Mouse (Mus musculus) neural tube, postnatal 0 days (tissue): ENCODE data around the gene Iqcd. TPM values are rescaled to one million over a fixed set of nuclear protein-coding genes. Genes with fewer than 3 reads are reported as not detected.

Experiments
- polyA plus RNA-seq: library from polyadenylated mRNA; unstranded; fragments of >200 nt; fragmentation: Nextera tagmentation; extraction: Ambion mirVana; gene quantifications from 2 replicates; pipeline ENCODE4 v1.2.1, GENCODE M21; 2015

Iqcd gene
- polyA plus RNA-seq = 1.1 and 1.2 TPM in 2 replicates

GRCm38 (mm10) chr5:120588569-120589094 is at the start of gene Iqcd, which contains the start of gene Tpcn1:
Gene Iqcd, plus strand, starts transcription at chr5:120589016.
Gene Tpcn1, minus strand, starts transcription at chr5:120588673.

GRCm38 (mm10) chr5:120612442-120612821 is 23.6 kb downstream of the Iqcd start, which contains the start of the genes Rita1 and Ddx54:
Gene Rita1, minus strand, starts transcription at chr5:120612589.
Gene Ddx54, plus strand, starts transcription at chr5:120612739.

GRCm38 (mm10) chr5:120634131-120634530 is 45.3 kb downstream of the Iqcd start, which contains the start of gene Cfap73:
Gene Cfap73, minus strand, starts transcription at chr5:120634235.

GRCm38 (mm10) chr5:120648569-120649373 is 60.0 kb downstream of the Iqcd start, which contains the start of gene Rasal1:
Gene Rasal1, plus strand, starts transcription at chr5:120648812.

Other genes starting within 250 kb of the Iqcd start
- 14.8 and 15.4 TPM in 2 replicates for gene Lhx5, start 157.3 kb upstream of the Iqcd start, polyA plus RNA-seq
- gene Sdsl, start 116.2 kb upstream of the Iqcd start, polyA plus RNA-seq = 8.5 and 10.7 TPM in 2 replicates
- 1.2 and 1.4 TPM in 2 replicates for gene Sds, start 112.5 kb upstream of the Iqcd start, polyA plus RNA-seq
- gene Plbd2, start 85.4 kb upstream of the Iqcd start, polyA plus RNA-seq = 64.6 and 67.7 TPM in 2 replicates
- 3.4 and 3.6 TPM in 2 replicates for gene Slc8b1, start 77.8 kb upstream of the Iqcd start, polyA plus RNA-seq
- 21.8 and 23.6 TPM in 2 replicates for gene Tpcn1, start 343 bp upstream of the Iqcd start, polyA plus RNA-seq
- gene Rita1, start 23.6 kb downstream of the Iqcd start, polyA plus RNA-seq = 34.9 and 36.0 TPM in 2 replicates
- gene Ddx54, start 23.7 kb downstream of the Iqcd start, polyA plus RNA-seq = 26.9 and 28.1 TPM in 2 replicates
- 1.0 and 1.2 TPM in 2 replicates for gene Cfap73, start 45.2 kb downstream of the Iqcd start, polyA plus RNA-seq
- 1.5 and 2.8 TPM in 2 replicates for gene Rasal1, start 59.8 kb downstream of the Iqcd start, polyA plus RNA-seq
- 61.0 and 64.5 TPM in 2 replicates for gene Dtx1, start 122.9 kb downstream of the Iqcd start, polyA plus RNA-seq
- gene Oas2, start 160.8 kb downstream of the Iqcd start, polyA plus RNA-seq = 0.48 and 0.66 TPM in 2 replicates
- gene Oas3, start 188.6 kb downstream of the Iqcd start, polyA plus RNA-seq = 0.50 and 0.59 TPM in 2 replicates
- gene Oas1e, start 206.5 kb downstream of the Iqcd start, polyA plus RNA-seq = 0.28 and 0.41 TPM in 2 replicates
- gene Oas1c, start 223.5 kb downstream of the Iqcd start, polyA plus RNA-seq = 0.42 and 0.83 TPM in 2 replicates